Comparison of ENCODE assay signal across 1 mouse cellular context in genomic region chr9:57652351-57652750, GRCm38 (mm10).
TF ChIP-seq lines count a peak whose summit lies in the region.

No protein-coding gene starts in this region.

TF ChIP-seq in CH12.LX, 34 proteins besides CTCF, POLR2A, EP300 and RAD21:
- no peak for TF ChIP-seq RCOR1 (conservative IDR thresholded peaks at IDR 0.05; ENCODE audit: low read depth, low read length)
- no peak for TF ChIP-seq MEF2A (IDR thresholded peaks at IDR 0.05; ENCODE audit: borderline replicate concordance, low read depth, low read length)
- TF ChIP-seq TCF12 (IDR thresholded peaks at IDR 0.05; ENCODE audit: low read depth, low read length), result no peak
- peak; percentile 27; the same call in 1 of the 2 replicates for TF ChIP-seq ELF1 (IDR thresholded peaks at IDR 0.05; ENCODE audit: low read depth, low read length)
